Mouse (Mus musculus): ENCODE data around the gene Gphb5.
"Not testable (repeated sequence)": the region's sequence is repeated elsewhere in the genome, so short reads cannot be mapped to it uniquely, and the experiment has no call there.

Gphb5 gene

DNA sequence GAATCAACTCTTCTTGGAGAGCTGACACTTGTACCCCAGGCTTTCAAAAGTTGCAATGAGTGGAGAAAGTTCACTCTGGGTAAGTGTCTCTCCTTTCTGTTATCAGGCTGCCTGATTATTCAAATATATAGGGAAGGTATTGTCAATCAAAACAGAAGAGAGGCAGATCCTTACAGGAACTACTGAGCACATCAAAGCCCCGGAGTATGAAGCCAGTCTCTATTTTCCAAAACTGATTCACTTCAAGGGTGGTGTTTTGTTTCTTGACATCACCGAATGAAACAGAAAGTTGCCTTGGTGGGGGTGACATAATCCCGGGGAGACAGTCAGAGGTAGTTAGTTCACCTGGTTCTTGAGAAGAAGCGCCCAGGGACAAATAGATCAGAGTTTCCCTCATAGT, at the start of gene Gphb5:
TSS of gene Gphb5 (minus strand) at position 101 of the 400 bp plus-strand sequence.
- in situ Hi-C loops (cut with MseI, MboI) = no loop called here

DNA sequence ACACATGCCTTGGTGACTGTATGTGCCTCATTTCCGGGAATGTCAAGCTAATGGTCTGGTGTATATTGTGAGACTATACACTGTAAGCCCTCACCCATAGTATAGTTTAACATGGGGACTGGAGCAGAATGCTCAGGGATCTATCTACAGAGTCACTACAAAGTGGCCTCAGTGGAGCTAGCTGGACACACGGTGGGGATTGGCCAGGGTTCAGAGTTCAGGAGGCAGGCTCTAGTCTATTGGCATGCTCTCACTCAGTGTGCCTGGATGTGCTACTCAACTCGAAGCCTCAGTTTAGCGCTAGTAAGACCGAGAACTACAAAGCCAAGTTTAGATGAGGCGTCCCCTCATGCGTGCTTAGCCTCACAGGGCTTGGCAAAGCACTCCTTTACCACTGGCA, 49.6 kb upstream of the Gphb5 start:
- in situ Hi-C loops (cut with MseI, MboI) = loop anchor here in 1 of 2 experiments (10.0 kb wide), 1 partner anchor 189 kb away; no protein-coding TSS in a partner anchor

DNA sequence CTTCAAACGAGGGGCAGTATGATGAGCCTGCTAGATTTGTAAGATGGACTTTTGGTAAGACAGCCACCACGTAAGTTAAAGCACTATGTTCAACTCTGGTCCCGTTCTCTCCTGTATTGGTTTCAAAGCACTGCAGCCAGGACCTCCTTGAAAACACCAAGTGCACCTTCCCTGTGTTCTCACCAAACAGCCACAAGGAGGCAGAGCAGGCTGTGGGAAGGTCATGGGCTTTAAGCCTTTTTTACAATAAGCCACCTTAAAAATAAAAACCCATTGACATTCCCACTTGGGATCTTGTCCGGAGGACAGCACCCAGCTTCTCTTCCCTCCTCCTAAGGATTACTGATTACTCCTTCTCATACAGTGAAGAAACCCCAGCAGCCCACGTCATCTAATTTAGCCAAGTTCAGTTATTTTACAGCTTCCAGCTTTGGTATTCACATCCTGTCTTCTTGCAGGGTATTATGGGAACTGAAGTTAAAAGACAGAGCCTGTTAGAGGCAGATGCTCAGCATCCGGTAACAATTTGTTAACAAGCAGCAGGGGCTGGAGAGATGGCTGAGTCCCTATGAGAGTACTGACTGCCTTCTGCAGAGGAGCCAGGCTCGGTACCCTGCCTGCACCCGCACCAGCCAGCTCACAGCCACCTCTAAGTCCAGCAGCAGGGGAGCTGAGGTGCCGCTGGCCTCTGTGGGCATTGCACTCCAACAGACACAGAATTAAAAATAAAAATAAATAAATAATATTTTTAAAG, 47.6 kb upstream of the Gphb5 start:
- in situ Hi-C loops (cut with MseI, MboI) = loop anchor here in 1 of 2 experiments (10.0 kb wide), 1 partner anchor 191 kb away; no protein-coding TSS in a partner anchor

DNA sequence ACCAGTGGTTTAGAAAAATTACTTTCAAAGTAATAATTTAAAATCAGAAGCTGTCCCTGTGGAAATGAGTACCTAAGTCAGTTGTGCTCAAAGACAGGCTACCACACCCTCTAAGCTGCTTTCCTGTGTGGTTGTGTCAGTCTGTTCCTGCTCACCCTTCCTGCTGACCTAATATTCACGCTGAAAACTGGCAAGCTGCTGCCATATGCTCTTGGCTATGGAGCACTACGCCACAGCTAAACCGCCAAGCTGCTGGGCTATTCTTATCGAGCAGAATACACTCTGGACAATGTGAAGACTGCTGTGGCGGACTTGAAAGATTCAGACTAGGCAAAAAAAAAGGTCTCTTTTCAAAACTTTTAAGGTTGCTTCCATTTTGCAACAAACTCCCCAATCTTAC, 44.0 kb upstream of the Gphb5 start:
- in situ Hi-C loops (cut with MseI, MboI) = loop anchor here in 1 of 2 experiments (10.0 kb wide), 1 partner anchor 194 kb away; no protein-coding TSS in a partner anchor

DNA sequence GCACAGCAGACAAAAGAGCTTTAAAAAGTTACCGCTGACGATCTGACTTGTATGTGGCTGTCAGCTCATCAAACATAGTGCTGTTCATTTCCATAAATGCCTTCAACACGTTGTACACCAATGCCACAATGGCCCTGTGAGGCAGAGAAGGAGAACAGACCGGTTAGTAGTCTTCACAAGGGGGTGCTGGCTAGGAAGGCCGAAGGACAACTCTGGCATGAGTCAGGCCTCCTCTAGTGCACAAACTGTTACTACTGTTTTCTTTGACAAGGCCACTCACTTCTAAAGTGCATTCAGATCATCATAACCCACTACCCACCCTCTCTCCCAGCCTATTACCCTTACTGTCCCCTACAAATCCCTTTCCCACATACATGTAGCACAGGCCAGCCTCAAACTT, 43.1 kb upstream of the Gphb5 start:
- in situ Hi-C loops (cut with MseI, MboI) = loop anchor here in 1 of 2 experiments (10.0 kb wide), 1 partner anchor 195 kb away; no protein-coding TSS in a partner anchor

DNA sequence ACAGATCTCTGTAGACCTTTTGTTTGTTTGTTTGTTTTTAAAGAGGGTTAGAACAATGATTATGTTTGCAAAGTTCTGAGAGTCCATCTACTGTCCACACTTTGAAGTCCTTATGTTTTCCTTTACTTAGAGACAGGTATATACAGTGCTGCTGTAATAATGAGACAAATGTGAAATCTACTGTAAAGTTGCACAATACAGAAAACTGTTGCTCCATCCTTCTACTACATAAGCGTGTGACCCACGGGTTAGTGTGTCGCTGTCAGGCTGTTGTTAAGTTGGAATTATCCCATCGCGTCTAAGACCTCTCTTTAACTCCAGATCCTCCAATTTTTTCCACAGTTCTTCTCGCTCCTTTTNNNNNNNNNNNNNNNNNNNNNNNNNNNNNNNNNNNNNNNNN, 36.9 kb upstream of the Gphb5 start:
- in situ Hi-C loops (cut with MseI, MboI) = no loop called here

DNA sequence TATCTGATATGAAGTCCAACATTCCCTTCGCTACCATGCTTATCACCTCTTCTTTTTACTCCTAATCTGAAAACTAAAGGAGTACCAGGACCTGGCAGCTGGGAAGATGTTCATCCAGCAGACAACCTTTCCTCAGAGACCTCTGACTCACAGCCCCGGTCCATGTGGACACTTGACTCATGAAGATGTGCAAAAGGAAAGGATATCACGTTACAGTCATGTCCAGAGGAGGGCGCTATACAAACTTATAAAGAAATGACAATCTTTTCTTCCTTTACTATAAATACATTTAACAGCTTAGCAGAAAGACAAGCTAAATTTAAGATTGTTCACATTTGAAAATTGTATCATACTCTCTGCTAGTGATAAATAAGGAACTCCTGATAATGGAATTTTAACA, 36.4 kb upstream of the Gphb5 start:
- in situ Hi-C loops (cut with MseI, MboI) = no loop called here

DNA sequence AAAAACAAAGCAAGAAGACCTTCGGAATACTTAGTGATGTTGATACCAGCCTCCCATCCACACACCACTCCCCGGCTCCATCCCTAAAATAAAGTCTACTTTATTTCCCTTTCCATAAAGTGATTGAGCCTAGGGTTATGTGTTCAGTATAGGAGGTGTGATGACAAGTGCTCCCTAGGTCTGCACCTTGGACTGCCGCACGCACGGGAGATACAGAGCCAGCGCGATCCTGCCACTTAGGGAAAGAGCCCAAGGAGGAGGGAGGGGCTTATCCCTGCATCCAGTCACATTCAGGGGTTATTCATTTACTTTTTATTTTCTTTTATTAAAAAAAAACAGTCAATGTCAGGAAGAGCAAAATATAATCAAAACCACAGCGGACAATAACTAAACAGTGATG, 34.0 kb upstream of the Gphb5 start:
- in situ Hi-C loops (cut with MseI, MboI) = no loop called here

DNA sequence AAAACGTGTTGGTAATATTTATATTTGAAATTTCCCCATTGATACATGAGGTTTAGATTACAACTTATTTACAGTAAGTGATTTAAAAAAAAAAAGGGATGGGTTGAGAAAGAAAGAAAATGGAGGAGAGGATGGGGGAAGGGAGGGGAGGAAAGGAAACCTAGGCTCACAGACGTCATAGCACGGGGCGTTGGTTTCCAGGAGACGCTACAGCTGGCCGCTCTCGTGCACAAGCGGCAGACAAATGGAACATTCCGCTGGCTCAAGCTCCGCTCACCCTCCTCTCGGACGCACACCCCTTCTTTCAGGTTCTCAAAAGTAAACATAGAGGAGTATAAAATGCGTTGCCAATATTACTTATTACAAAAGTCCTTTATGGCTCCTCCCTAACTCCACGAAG, 33.4 kb upstream of the Gphb5 start:
- in situ Hi-C loops (cut with MseI, MboI) = no loop called here

DNA sequence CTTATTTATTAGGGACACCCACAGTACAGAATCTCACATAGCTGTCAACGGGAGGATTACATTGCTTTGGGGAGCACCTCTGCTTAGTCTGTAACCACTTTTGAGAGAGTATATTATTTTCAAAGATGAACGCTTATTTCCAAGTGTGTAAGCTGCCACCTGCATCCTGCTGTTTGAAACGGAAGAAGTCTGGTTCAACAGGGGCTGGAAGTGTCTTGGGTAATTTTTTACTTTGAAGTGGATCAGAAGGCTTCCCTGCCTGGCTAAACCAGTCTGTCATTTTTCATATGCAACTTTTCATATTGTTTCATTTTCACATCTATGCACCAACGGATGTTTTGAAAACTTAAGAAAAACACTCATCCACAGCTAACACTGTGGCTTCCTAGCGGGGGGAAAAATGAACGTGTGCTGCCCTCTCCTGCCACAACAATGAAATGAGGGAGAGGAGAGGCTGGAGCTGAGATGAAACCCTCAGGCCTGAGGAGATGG, 32.9 kb upstream of the Gphb5 start:
- in situ Hi-C loops (cut with MseI, MboI) = no loop called here

DNA sequence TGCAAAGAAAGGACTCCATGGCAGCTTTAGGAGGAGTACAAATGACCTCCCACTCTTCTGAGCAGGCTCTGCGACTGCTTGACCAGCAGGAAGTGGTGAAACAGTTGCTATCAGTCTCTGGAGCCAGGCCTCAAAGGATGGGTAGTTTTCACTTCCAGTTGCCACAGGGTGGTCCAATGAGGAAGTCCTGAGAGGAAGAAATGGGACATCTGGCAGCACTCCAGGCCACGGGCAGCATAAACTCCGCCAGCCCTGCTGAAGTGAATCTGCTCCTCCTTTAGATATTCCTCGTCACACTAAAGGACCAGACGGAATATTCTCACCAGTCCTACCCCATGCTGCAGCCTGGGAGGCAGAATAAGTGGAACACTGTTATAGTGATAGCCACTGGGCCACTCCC, 32.3 kb upstream of the Gphb5 start:
- in situ Hi-C loops (cut with MseI, MboI) = no loop called here

DNA sequence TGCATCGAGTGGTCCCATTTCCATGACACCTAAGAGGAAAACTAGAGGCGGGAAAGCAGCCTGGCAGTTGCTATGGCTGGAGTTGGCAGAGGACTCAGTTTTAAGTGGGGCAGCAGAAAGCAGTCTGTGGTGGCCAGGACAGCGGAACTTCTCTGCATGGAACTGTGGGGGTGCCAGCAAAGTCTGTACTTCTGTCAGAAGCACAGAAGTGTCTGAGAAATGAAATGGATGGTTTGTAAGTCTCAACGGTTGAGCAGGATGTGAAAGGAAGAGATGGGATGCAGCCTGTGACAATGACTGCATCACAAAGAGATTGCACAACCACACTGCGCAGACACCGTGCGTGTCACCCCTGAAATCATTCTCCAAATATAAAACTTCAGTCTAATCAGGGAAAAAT, 29.7 kb upstream of the Gphb5 start:
- in situ Hi-C loops (cut with MseI, MboI) = no loop called here

DNA sequence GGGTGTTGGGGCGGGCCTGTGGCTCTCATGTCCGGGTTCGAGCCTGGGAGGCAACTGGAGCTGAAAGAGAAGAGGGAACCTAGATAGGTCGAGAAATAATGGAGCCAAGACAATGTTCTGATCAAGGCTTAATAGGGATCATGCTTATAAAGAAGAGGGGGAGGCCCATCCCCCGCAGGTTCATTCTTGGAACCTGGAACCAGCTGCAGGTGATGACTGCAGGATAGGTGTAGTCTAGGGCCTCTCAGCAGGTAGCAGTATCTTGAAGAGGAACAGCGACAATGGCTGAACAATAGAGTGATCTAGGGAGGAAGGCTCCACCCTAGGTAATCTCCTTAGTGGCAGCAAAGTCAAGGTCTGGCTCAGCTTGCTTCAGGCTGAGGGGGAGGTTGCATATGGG, 15.8 kb upstream of the Gphb5 start:
- in situ Hi-C loops (cut with MseI, MboI) = not testable (repeated sequence)

DNA sequence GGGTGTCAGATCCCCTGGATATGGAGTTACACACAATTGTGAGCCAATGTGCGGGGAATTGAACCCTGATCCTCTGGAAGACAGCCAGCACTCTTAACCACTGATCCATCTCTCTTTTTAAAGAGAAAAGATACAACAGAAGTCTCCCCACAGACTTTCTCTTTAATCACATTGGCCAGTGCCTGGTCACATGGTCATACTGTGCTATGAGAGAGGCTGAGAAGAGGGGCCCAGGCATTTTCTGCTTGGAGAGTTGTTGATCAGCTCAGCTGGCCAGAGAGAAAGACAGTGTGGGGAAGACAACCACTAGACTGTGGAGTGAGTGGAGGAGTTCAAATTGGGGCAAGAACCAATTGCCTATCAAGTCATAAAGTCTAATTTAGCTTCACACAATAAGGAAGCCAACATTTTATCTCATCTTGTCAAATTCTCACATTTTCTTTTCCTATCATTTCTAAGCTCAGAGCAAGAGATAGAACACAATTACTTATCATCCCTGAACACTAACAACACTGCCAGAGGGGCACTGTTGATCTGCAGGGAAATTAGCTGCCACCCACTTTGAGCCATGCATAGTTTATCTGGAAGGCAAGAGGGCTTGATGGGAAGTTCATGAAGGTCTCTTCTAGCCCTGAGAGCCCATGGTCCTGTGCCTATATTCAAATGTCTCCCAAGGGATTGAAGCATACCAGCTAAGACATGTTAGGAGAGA, 13.3 kb upstream of the Gphb5 start:
- in situ Hi-C loops (cut with MseI, MboI) = no loop called here

DNA sequence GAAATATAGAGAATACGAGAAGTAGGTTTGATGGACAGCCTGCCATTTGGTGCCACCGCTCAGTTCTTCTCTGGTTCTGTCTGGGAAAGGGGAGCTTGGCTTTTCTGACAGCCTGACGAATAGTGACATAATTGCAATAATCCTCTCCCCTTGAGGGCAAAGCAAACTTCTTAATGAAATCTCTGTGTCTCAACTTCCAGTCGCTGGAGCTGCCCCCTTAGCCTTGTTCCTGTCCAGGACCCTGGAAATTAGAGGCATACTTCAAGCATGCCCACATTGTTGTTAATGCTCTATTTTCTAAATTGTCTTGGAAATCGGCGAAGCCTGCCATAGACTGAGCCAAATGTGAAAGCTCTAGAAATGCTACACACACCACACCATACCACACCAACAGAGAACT, 12.1 kb upstream of the Gphb5 start:
- in situ Hi-C loops (cut with MseI, MboI) = no loop called here

DNA sequence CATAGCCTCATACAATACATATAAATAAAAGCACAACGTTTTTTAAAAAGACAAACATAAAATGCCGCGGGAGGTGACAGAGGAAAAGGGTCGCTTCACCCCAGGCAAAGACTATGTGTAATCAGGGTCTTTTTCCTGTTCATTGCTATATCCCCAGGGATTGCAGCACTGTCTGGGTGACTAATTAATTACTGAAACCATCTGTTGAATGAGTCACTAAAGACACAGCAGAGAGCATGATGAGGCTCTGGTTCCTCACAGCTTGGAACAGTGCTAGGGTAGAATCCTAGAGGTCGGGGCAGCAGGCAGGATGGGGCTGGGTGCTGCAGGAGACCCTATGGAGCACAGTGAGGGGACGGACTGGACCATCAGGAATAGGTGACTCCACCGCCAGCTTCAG, 9.3 kb upstream of the Gphb5 start:
- in situ Hi-C loops (cut with MseI, MboI) = no loop called here

DNA sequence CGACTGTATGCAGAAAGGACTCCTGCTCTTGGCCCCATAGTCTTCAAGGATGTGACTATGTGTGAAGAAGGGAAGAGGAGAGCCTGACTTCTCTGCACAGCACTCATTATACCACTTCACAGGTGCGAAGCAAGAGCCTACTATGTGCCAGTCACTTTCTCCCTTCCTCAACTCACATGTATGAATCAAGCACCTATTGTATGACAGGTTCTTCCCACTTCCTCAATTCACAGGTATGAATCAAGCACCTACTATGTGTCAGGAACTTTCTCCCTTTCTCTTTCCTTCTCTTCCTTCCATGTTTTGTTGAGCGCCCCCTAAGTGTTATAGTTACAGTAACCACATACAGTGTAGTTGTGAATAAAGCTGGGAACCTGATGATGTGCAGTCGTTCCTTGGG, 8.2 kb upstream of the Gphb5 start:
- in situ Hi-C loops (cut with MseI, MboI) = no loop called here

DNA sequence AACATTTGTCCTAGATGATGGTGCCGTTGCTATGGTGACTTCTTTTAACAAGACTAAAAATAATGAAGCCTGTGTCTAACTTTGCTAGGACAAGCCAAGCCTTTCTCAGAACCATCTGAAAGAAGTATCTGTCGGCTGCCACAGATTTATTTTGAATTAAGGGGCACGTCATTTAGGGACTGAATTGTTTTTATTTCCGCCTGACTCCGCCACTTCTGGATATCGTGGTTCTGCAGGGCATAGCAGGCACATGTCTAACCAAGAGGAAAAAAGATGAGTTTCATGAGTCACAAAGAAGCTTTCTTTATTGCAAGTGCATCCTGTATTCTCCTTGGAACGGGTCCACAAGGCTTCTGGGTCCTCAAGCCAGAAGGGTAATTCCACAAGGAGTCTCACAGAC, 7.8 kb upstream of the Gphb5 start:
- in situ Hi-C loops (cut with MseI, MboI) = no loop called here

DNA sequence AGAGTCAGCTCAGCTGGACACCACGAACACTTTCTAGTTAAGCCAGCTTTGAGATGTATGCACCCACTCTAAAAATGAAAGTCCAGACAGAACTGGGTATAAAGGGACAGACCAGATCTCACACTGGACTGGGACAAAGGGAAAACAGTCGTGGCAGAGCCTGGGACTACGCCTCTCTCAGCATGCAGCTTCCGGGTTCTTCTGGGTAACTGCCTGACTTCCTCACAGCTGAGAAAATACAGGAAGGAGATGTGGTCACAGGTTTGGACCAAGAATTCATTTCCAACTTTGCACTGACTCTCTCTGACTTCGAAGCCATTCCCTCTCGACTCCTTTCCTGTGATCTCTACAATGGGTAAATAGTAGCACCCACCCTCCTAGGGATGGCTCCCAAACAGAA, 1.6 kb downstream of the Gphb5 start:
- in situ Hi-C loops (cut with MseI, MboI) = no loop called here

DNA sequence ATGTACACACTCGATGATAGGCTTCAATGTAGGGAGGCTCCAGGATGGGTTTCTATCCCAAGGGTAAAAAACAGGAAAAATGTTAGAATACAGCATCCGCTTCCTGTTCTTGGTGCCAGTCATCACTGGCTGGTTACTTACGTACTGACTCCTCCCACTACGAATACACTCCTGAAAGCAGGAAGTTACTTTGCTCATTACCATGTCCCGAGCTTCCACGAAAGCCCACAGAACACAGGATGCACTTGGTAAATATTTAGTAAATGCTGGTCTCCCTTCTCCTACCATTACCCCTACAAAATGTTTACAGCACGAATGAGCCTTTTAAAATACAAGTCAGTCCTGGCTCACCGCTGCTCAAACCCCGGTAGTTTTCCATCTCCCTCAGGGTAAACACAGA, 3.6 kb downstream of the Gphb5 start:
- in situ Hi-C loops (cut with MseI, MboI) = no loop called here

DNA sequence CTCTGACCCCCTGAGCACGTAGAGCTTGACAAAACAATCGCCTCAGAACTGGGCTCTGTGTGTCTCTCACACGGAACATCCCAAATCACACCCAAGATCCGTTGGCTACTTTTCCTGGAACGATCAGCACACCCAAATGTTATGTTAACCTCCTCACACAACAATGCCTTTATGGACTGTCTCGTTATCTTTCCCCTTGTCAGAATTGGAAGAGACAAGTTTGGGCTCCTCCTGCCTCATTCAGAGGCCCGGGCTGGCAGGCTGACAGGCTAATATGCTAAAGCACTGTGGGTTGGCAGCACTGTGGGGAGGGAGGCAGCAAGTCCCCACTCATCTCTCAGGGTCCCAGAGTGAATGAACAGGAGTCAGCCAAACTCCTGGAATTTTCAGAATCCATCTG, 19.5 kb downstream of the Gphb5 start:
- in situ Hi-C loops (cut with MseI, MboI) = loop anchor here (10.0 to 25.0 kb wide), 2 partner anchors 1060 to 1072 kb away; no protein-coding TSS in a partner anchor

DNA sequence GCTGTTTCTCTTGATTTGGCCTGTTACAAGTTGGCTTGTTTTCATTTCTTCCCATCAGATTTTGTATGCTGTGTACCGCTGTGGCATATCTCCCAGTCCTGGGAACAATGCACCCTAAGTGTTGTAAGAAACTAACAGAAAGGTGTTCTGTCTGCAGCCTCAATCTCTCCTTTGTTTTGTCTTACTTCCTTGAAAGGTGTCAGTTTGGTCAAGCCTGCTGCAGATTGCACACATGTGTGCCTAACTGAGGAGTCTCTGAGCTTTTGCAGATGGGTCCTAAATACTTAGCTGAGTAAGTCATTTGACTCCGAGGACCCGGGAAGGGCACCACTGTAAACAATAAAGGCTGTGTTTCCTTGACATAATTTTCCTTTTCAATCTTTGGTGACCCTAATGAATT, 20.0 kb downstream of the Gphb5 start:
- in situ Hi-C loops (cut with MseI, MboI) = loop anchor here (10.0 to 25.0 kb wide), 2 partner anchors 1059 to 1072 kb away; no protein-coding TSS in a partner anchor

Data from mouse trophoblast stem cell (cell line).